Mouse (Mus musculus): ENCODE measurements around the gene Narfl. TPM values are rescaled to one million over a fixed set of nuclear protein-coding genes. Genes with fewer than 3 reads are reported as not detected.
"Not testable (repeated sequence)": the region's sequence is repeated elsewhere in the genome, so short reads cannot be mapped to it uniquely, and the experiment has no call there.

The Narfl gene
- polyA plus RNA-seq, 1 experiment from 2014 or later, result 24.9 TPM

DNA sequence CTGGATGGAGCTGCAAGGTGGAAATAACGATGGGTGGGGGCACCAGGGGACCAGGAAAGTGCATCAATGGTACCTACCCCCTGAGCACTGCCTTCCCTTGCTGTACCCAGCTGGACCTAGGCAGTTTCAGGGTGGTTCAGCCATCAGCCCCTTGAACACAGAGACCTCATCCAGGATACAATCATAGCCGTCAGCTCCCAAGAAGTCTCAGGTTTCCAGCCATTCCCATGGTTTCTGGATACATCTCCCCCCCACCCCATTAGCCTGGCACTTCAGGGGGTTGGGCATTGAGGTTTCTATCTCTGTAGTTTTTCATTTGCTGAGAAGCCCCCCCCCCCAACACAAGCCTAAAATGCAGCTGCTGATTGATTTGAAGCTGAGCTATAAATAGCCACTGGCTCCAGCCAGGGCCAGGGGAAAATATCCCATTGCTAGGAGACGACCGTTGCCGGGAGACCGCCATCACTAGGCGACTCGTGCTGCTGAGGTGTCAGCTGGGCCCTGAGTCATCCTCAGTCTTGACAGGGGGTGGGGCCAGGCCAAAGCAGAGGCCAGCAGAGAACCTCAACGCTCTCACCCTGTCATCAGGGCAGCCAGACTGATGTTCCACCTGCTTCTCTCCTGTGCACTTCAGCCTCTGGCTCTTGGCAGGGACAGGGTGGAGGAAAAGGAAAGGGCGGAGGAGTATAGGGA is 29.4 kb downstream of the Narfl start:
- Histone ChIP-seq H3K4me3 (replicated peaks) (no peak overlapping the region), H3K27ac (no peak overlapping the region), H3K27me3 (peaks cover 43% of the 10 kb centered on the region), H3K9me3 (no peaks in the 10 kb centered on the region), H3K36me3 (no peaks in the 10 kb centered on the region), H3K9ac (replicated peaks) (no peak overlapping the region), H3K4me1 (replicated peaks) (no peaks in the 10 kb centered on the region), H3K4me2 (no peak overlapping the region)
- WGBS, result 15% methylated on average over 10 of the region's 10 CpGs
- no peak for ATAC-seq (ENCODE audit: insufficient number of reproducible peaks, insufficient read depth, low FRiP score, low TSS enrichment, low read depth)

DNA sequence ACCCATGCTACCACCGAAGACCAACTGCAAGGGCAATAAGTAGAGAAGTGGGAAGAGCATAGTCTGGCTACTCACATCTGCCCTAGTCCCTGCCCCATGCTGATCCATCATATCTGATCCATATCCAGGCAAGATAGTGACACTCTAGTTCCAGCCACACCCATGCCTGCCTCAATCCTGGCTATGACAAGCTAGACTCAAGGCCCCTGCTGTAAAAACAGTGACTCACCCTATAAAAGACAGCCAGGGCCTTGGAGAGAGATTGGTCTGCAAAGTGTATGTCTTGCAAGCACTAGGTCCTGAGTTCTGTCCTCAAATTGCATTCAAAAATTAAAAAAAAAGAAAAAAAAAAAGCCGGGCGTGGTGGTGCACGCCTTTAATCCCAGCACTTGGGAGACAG is 32.9 kb downstream of the Narfl start:
- H3K4me1 ChIP-seq (replicated peaks), result peaks cover 8% of the 10 kb centered on the region
- no peak overlapping the region for H3K4me3 ChIP-seq (replicated peaks)
- no peak overlapping the region for H3K4me2 ChIP-seq
- H3K36me3 ChIP-seq, result no peaks in the 10 kb centered on the region
- no peak overlapping the region for H3K9ac ChIP-seq (replicated peaks)
- 74% methylated on average over 4 of the region's 4 CpGs for WGBS
- H3K27ac ChIP-seq, result no peak overlapping the region
- no peaks in the 10 kb centered on the region for H3K9me3 ChIP-seq
- no peak for ATAC-seq (ENCODE audit: insufficient number of reproducible peaks, insufficient read depth, low FRiP score, low TSS enrichment, low read depth)
- peaks cover 75% of the 10 kb centered on the region for H3K27me3 ChIP-seq

DNA sequence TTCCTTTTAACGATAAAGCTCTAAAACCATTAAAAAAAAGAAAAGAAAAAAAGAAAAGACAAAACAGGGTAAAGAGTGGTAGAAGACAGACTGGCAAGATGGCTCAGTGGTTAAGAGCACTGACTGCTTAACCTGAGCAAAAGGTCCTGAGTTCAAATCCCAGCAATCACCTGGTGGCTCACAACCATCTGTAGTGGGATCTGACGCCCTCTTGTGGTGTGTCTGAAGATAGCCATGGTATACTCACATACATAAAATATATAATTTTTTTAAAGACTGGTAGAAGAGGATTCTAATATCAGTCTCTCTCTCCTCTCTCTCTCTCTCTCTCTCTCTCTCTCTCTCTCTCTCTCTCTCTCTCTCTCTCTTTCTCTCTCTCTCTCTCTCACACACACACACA is 33.9 kb downstream of the Narfl start:
- WGBS, result 47% methylated on average over 2 of the region's 2 CpGs
- not testable (repeated sequence) for H3K4me1 ChIP-seq (replicated peaks); H3K9me3 ChIP-seq; H3K36me3 ChIP-seq; H3K4me2 ChIP-seq; H3K27ac ChIP-seq; H3K4me3 ChIP-seq (replicated peaks); ATAC-seq (ENCODE audit: insufficient number of reproducible peaks, insufficient read depth, low FRiP score, low TSS enrichment, low read depth); H3K9ac ChIP-seq (replicated peaks)
- peaks cover 79% of the 10 kb centered on the region for H3K27me3 ChIP-seq

DNA sequence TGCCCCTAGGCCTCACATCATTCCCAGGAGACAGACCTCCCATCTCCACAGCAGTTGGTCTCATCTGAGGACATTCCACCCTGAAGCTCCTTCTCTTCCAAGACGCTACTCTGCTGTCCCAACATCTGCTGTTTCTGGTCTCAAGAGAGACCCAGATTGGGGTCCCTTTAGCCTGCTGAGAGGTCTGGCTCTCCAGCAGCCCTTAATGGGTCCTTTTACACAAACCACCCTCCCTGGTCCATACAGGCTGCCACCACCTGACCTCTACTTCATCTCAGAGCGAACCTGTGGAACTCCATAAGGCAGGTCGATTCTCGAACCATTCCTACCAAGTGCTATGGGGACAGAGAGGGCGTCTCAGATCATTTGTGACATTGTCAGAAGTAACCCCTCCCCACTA is 34.5 kb downstream of the Narfl start:
- peak overlapping the region; percentile 71; the same call in 1 of the 2 replicates for H3K4me3 ChIP-seq (replicated peaks)
- WGBS, result 42% methylated on average over 5 of the region's 5 CpGs

DNA sequence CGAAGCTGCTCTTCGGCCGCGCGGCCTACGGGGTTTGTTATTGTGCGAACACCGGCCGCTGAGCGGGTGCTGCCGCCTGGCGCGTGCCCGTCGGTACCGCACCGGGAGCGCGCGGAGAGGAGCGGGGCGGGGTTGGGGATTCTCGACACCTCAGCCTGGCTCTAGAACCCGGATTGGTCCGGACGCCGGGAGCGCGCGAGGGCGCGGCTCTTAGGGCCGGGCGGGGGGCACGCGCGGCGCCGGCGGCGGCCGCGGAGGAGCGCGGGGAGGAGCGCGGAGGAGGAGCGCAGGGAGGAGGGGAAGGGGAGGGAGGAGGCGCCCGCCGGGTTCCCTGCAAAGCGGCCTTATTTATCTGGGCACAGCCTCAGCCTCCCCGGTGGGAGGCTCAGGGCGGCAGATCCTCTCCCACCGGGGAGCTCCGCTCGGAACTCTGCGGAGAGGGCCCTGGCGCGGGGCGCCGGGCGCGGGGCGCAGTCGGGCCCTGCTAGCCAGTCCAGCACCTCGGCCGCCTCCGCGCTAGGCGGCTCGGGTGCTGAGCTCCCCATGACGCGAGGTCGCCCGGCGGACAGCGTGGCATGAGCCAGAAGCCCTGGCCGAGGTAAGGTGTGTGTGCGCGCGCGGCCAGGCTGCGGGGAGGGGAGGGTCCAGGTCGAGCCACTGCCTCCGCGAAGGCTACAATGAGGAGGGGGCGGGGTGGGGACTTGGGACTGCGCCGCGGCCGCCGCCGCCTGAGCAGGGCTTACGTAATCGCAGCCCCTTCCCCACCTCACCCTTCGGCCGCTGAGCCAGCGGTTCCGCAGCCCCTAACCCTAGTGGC is 35.4 kb downstream of the Narfl start, which contains the start of gene Fbxl16:
TSS of gene Fbxl16 (plus strand) at position 297 of the 817 bp plus-strand sequence.
- peak within 1 kb of the TSS; percentile 66 for H3K9ac ChIP-seq (replicated peaks)
- H3K4me1 ChIP-seq (replicated peaks), result peaks cover 8% of the 10 kb centered on the region
- H3K27ac ChIP-seq, result no peak within 1 kb of the TSS
- no peaks in the 10 kb centered on the region for H3K9me3 ChIP-seq
- peak within 1 kb of the TSS; percentile 71 for H3K4me3 ChIP-seq (replicated peaks)
- WGBS, result under 1% methylated on average over 97 of the region's 100 CpGs
- no peaks in the 10 kb centered on the region for H3K36me3 ChIP-seq
- peak within 1 kb of the TSS; percentile 96 for H3K4me2 ChIP-seq
- ATAC-seq (ENCODE audit: insufficient number of reproducible peaks, insufficient read depth, low FRiP score, low TSS enrichment, low read depth), result peak; percentile 60
- H3K27me3 ChIP-seq, result peaks cover 79% of the 10 kb centered on the region

More for the DNA sequence above, 34.5 kb downstream of the Narfl start:
- Histone ChIP-seq H3K27ac (no peak overlapping the region), H3K9me3 (no peaks in the 10 kb centered on the region), H3K36me3 (no peaks in the 10 kb centered on the region), H3K27me3 (peaks cover 79% of the 10 kb centered on the region), H3K4me2 (peak overlapping the region; percentile 96), H3K9ac (replicated peaks) (0 out of 2 replicates have a peak overlapping the region, but pooled peaks have one; percentile 66), H3K4me1 (replicated peaks) (peaks cover 8% of the 10 kb centered on the region)
- no peak for ATAC-seq (ENCODE audit: insufficient number of reproducible peaks, insufficient read depth, low FRiP score, low TSS enrichment, low read depth)

DNA sequence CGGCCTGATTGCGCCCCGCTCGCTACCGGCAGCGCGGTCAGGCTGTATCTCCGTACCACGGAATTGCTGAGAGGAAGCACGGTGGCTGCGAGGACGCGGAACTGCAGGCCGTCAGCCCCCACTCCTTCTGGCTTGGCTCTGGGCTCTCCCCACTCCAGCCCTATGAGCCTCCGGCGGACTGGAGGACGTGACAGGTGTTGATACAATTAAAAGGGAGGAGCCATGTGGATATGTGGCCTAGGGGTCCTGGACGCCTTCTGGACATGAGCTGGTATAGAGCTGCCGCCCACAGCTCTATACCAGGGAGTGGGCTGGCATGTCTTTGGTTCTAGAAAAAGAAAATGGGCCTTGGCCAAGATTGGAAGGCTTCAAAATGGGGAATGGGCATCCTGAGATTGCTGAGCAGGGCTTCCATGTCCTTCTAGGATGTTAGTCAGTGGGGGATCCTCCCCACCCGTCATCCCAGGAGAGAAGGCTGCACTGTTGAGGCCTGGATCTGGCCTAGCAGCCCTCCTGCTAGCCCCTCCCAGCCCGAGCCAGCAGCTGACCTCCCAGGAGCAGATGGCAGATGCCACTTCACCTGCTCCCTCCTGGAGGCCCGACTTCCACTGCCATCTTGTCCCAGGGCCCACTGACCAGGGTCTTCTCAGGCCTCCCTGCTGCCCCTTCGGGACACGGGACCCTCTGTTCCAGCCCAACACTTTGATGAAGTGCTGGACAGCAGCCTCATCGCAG is 36.2 kb downstream of the Narfl start:
- no peaks in the 10 kb centered on the region for H3K36me3 ChIP-seq
- H3K27me3 ChIP-seq, result peaks cover 81% of the 10 kb centered on the region
- H3K4me2 ChIP-seq, result peak overlapping the region; percentile 96
- WGBS, result 12% methylated on average over 25 of the region's 25 CpGs
- ATAC-seq (ENCODE audit: insufficient number of reproducible peaks, insufficient read depth, low FRiP score, low TSS enrichment, low read depth), result no peak; the same call in 1 of the 2 replicates
- H3K4me1 ChIP-seq (replicated peaks), result peaks cover 8% of the 10 kb centered on the region
- H3K9ac ChIP-seq (replicated peaks), result peak overlapping the region; percentile 66
- no peak overlapping the region for H3K27ac ChIP-seq
- no peaks in the 10 kb centered on the region for H3K9me3 ChIP-seq
- peak overlapping the region; percentile 71 for H3K4me3 ChIP-seq (replicated peaks)

DNA sequence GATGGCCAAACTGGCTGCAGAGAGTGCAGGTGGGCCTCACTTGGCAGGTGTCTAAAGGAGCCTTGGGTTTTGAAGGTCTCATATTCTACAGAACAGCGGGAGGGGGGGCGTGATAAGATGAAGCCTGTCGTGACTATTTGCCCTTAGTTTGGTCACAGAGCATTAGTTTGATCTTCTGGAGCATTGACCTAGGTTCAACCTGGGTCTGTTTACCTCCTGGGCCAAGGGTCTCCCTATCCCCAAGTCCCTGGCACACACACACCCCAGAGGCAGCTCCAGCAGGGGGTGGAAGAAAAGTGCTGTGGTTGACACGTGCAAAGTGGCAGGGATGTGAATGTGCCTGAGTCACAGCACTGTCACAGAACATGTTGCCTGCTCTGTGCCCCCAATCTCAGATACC is 37.3 kb downstream of the Narfl start:
- WGBS, result 72% methylated on average over 4 of the region's 4 CpGs
- Histone ChIP-seq H3K4me1 (replicated peaks) (peaks cover 8% of the 10 kb centered on the region), H3K4me3 (replicated peaks) (no peak overlapping the region), H3K9ac (replicated peaks) (no peak overlapping the region), H3K27me3 (peaks cover 83% of the 10 kb centered on the region), H3K9me3 (no peaks in the 10 kb centered on the region), H3K4me2 (no peak overlapping the region), H3K36me3 (no peaks in the 10 kb centered on the region), H3K27ac (no peak overlapping the region)
- ATAC-seq (ENCODE audit: insufficient number of reproducible peaks, insufficient read depth, low FRiP score, low TSS enrichment, low read depth), result no peak

DNA sequence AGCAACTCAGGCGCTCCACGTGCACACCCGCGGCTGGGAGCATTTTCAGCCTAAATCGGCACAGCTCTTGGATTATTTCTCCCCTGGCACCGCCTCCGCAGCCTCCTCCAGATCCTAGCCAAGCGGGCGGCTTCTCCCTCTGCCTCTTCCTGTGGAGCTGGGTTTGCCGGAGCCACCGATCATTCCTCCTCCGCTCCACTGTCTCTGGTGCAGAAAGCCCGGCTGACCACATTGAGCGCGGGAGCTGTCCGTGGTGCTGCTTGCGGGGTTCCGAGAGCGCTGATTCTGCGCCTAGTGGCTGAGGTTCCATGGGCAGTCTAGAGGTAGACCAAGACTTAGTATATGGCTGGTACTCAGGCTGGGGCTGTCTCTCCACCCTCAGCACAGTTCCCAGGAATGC is 39.9 kb downstream of the Narfl start:
- H3K4me1 ChIP-seq (replicated peaks), result peaks cover 8% of the 10 kb centered on the region
- WGBS, result 4% methylated on average over 20 of the region's 20 CpGs
- ATAC-seq (ENCODE audit: insufficient number of reproducible peaks, insufficient read depth, low FRiP score, low TSS enrichment, low read depth), result no peak; the same call in 1 of the 2 replicates
- H3K27me3 ChIP-seq, result peaks cover 88% of the 10 kb centered on the region
- no peaks in the 10 kb centered on the region for H3K9me3 ChIP-seq
- no peaks in the 10 kb centered on the region for H3K36me3 ChIP-seq
- H3K4me3 ChIP-seq (replicated peaks), result no peak overlapping the region
- H3K27ac ChIP-seq, result no peak overlapping the region
- H3K9ac ChIP-seq (replicated peaks), result no peak overlapping the region
- H3K4me2 ChIP-seq, result no peak overlapping the region

DNA sequence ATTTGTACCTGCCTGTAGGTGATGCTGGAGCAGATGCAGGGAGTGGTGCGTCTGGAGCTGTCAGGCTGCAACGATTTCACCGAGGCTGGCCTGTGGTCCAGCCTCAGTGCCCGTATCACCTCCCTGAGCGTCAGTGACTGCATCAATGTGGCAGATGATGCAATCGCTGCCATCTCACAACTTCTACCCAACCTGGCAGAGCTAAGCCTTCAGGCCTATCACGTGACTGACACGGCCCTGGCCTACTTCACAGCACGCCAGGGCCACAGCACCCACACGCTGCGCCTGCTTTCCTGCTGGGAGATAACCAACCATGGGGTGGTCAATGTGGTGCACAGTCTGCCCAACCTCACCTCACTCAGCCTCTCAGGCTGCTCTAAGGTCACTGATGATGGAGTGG is 44.1 kb downstream of the Narfl start:
- Histone ChIP-seq H3K4me3 (replicated peaks) (no peak overlapping the region), H3K27me3 (peaks cover 84% of the 10 kb centered on the region), H3K36me3 (no peaks in the 10 kb centered on the region), H3K9me3 (no peaks in the 10 kb centered on the region), H3K27ac (no peak overlapping the region), H3K9ac (replicated peaks) (no peak overlapping the region), H3K4me2 (no peak overlapping the region), H3K4me1 (replicated peaks) (no peaks in the 10 kb centered on the region; the same call in 1 of the 2 replicates)
- no peak for ATAC-seq (ENCODE audit: insufficient number of reproducible peaks, insufficient read depth, low FRiP score, low TSS enrichment, low read depth)
- 80% methylated on average over 11 of the region's 11 CpGs for WGBS

DNA sequence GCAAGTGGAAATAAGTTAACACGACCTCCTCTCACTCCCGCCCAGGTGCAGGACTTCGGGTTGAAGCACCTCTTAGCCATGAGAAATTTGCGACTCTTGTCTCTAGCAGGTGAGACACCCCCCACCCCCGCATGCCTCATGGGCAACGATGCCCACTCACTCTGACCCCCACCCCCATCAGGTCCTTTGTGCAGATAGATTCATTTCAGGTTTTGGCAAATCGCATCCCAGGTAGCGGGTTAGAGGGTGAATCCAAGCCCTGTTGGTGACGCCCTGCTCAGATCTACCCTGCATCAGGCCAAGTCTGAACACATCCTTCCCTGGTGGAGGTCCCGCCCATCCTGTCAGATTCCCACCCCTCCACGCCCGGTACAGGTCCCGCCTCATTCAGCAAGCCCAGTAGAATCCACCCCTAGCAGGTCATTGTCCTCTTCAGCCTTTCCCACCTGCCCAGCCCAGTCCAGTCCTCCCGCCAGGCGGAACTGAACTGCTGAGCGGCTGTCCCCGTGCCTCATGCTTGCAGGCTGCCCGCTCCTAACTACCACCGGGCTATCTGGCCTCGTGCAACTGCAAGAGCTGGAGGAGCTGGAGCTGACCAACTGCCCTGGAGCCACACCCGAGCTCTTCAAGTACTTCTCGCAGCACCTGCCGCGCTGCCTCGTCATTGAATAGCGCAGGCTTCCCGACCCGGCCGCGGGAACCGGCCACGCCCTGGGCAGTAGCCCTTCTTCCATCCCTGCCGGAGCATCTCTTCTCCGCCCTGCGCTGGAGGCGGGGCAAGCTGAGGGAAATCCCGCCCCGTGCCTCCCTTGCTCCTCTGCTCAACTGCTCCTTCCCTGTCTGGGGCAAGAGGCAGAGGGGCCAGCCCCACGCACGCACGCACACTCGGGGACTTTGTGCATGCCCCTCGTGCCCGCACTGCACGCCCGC is 45.5 kb downstream of the Narfl start:
- Histone ChIP-seq H3K4me2 (peak overlapping the region; percentile 28), H3K27ac (no peak overlapping the region), H3K9me3 (no peaks in the 10 kb centered on the region), H3K36me3 (no peaks in the 10 kb centered on the region), H3K9ac (replicated peaks) (no peak overlapping the region; the same call in 1 of the 2 replicates), H3K4me3 (replicated peaks) (peak overlapping the region; percentile 14; the same call in 1 of the 2 replicates), H3K4me1 (replicated peaks) (peaks cover 4% of the 10 kb centered on the region), H3K27me3 (peaks cover 72% of the 10 kb centered on the region)
- no peak for ATAC-seq (ENCODE audit: insufficient number of reproducible peaks, insufficient read depth, low FRiP score, low TSS enrichment, low read depth)
- WGBS, result 6% methylated on average over 46 of the region's 46 CpGs

All from limb, embryonic 12.5 days (tissue).